Mouse (Mus musculus) naive thymus-derived CD4-positive, alpha-beta T cell, adult 2 months (primary cell): ENCODE measurements around the gene Dnase2b.

Experiments used
- DNase-seq: peaks from one replicate; pipeline ENCODE4 v3.0.0-alpha.2; 2011; ENCODE audit warnings: low read depth

Dnase2b gene

GRCm38 (mm10) chr3:146611821-146612220 lies 3.6 kb downstream of the Dnase2b start:
- DNase-seq, result no peak

- DNase-seq, result no peak
Measured at GRCm38 (mm10) chr3:146611261-146611660, 4.1 kb downstream of the Dnase2b start.

GRCm38 (mm10) chr3:146610322-146610721 lies 5.1 kb downstream of the Dnase2b start:
- no peak for DNase-seq

GRCm38 (mm10) chr3:146607368-146607767 lies 8.0 kb downstream of the Dnase2b start:
- no peak for DNase-seq

GRCm38 (mm10) chr3:146604647-146605046 lies 10.7 kb downstream of the Dnase2b start:
- no peak for DNase-seq

GRCm38 (mm10) chr3:146602531-146602930 lies 12.9 kb downstream of the Dnase2b start:
- no peak for DNase-seq

GRCm38 (mm10) chr3:146601205-146601604 lies 14.2 kb downstream of the Dnase2b start:
- no peak for DNase-seq

GRCm38 (mm10) chr3:146599198-146599900 lies 16.0 kb downstream of the Dnase2b start:
- no peak for DNase-seq

GRCm38 (mm10) chr3:146598411-146598810 lies 17.0 kb downstream of the Dnase2b start:
- DNase-seq, result no peak

GRCm38 (mm10) chr3:146596864-146597263 lies 18.5 kb downstream of the Dnase2b start:
- DNase-seq, result no peak

- DNase-seq, result no peak
Measured at GRCm38 (mm10) chr3:146596387-146596786, 19.0 kb downstream of the Dnase2b start.

- no peak for DNase-seq
Measured at GRCm38 (mm10) chr3:146595440-146595839, 20.0 kb downstream of the Dnase2b start.

GRCm38 (mm10) chr3:146591601-146592000 lies 23.8 kb downstream of the Dnase2b start:
- DNase-seq, result no peak

- DNase-seq, result no peak
Measured at GRCm38 (mm10) chr3:146591159-146591558, 24.2 kb downstream of the Dnase2b start.

GRCm38 (mm10) chr3:146589523-146589922 lies 25.9 kb downstream of the Dnase2b start:
- no peak for DNase-seq

- DNase-seq, result no peak
Measured at GRCm38 (mm10) chr3:146586616-146587015, 28.8 kb downstream of the Dnase2b start.

GRCm38 (mm10) chr3:146583908-146584307 lies 31.5 kb downstream of the Dnase2b start:
- peak; percentile 51 for DNase-seq

GRCm38 (mm10) chr3:146583478-146583877 lies 31.9 kb downstream of the Dnase2b start:
- DNase-seq, result no peak

GRCm38 (mm10) chr3:146580039-146580729 lies 35.2 kb downstream of the Dnase2b start:
- DNase-seq, result no peak

- DNase-seq, result no peak
Measured at GRCm38 (mm10) chr3:146577591-146577990, 37.8 kb downstream of the Dnase2b start.

GRCm38 (mm10) chr3:146571341-146571740 lies 44.1 kb downstream of the Dnase2b start:
- no peak for DNase-seq

- DNase-seq, result no peak
Measured at GRCm38 (mm10) chr3:146570939-146571338, 44.5 kb downstream of the Dnase2b start.

GRCm38 (mm10) chr3:146570148-146570782 lies 45.1 kb downstream of the Dnase2b start, which contains the start of gene Uox:
Gene Uox, plus strand, starts transcription at chr3:146570426.
- no peak for DNase-seq
